Mouse (Mus musculus) C2C12 (cell line): ENCODE results near the gene Map2k2. TPM values are rescaled to one million over a fixed set of nuclear protein-coding genes. Genes with fewer than 3 reads are reported as not detected.
A peak's percentile ranks its signal among the peaks of the same experiment; 100 is the strongest.

Experiments
- H3K27me3 ChIP-seq: one replicate; pipeline ENCODE4 v1.6.1; 2011; ENCODE audit not compliant: control insufficient read depth, insufficient read depth, insufficient read length
- H3K36me3 ChIP-seq: one replicate; pipeline ENCODE4 v1.6.1; 2011; ENCODE audit not compliant: control insufficient read depth, insufficient read depth
- H3K4me3 ChIP-seq: one replicate; pipeline ENCODE4 v1.5.1; 2011; ENCODE audit warnings: mild to moderate bottlenecking, control low read depth; ENCODE audit not compliant: poor library complexity, insufficient read depth, severe bottlenecking
- H3K79me2 ChIP-seq: one replicate; pipeline ENCODE4 v1.6.1; 2011; ENCODE audit not compliant: control insufficient read depth, insufficient read depth
- H3K79me3 ChIP-seq: one replicate; pipeline ENCODE4 v1.6.1; 2011; ENCODE audit warnings: low read depth, control low read depth
- H3ac ChIP-seq: one replicate; pipeline ENCODE3; 2011; ENCODE audit warnings: low read depth; ENCODE audit not compliant: control insufficient read depth, insufficient read length
- CEBPB ChIP-seq: IDR thresholded peaks from one replicate; pipeline ENCODE4 v1.6.1; 2011; ENCODE audit warnings: low read depth, mild to moderate bottlenecking, control low read depth, moderate library complexity
- CTCF ChIP-seq: IDR thresholded peaks from one replicate; pipeline ENCODE4 v1.5.1; 2011; ENCODE audit not compliant: control insufficient read depth, insufficient read depth, insufficient read length
- FOSL1 ChIP-seq: IDR thresholded peaks from one replicate; pipeline ENCODE4 v1.8.0; 2011; ENCODE audit warnings: mild to moderate bottlenecking, low read length; ENCODE audit not compliant: poor library complexity, insufficient read depth, severe bottlenecking
- MAX ChIP-seq: IDR thresholded peaks from one replicate; pipeline ENCODE4 v1.6.1; 2011; ENCODE audit warnings: mild to moderate bottlenecking, control low read depth
- MYOD1 ChIP-seq: IDR thresholded peaks from one replicate; pipeline ENCODE4 v1.6.1; 2011; ENCODE audit warnings: low read depth; ENCODE audit not compliant: control insufficient read depth, insufficient read length
- MYOG ChIP-seq: IDR thresholded peaks from one replicate; pipeline ENCODE4 v1.6.1; 2011; ENCODE audit not compliant: control insufficient read depth, insufficient read length; ENCODE audit errors: extremely low read depth
- USF1 ChIP-seq: IDR thresholded peaks from one replicate; pipeline ENCODE4 v1.6.1; 2011; ENCODE audit warnings: low read depth, mild to moderate bottlenecking, control low read depth, moderate library complexity
- polyA plus RNA-seq: library from polyadenylated mRNA; unstranded; fragments of >200 nt; fragmentation: generic; extraction: Trizol; gene quantifications from one replicate; pipeline ENCODE4 v1.2.1, GENCODE M21; 2012; ENCODE audit warnings: missing spikeins

Gene Map2k2
- polyA plus RNA-seq, 1 experiment, result 92.2 TPM

GRCm38 (mm10) chr10:81140717-81141454, 35.2 kb downstream of the Map2k2 start:
- Histone ChIP-seq H3K79me3 (peaks cover 68% of the 10 kb centered on the region), H3K79me2 (peaks cover 82% of the 10 kb centered on the region), H3K27me3 (no peaks in the 10 kb centered on the region), H3K36me3 (peaks cover 29% of the 10 kb centered on the region), H3K4me3 (peak overlapping the region; percentile 18), H3ac (peak overlapping the region; percentile 37)
- TF ChIP-seq MAX (no peak), USF1 (no peak), CEBPB (no peak), CTCF (no peak), MYOG (no peak), FOSL1 (no peak), MYOD1 (no peak)

GRCm38 (mm10) chr10:81141455-81142210, 35.9 kb downstream of the Map2k2 start:
- peak overlapping the region; percentile 26 for H3ac ChIP-seq
- peaks cover 34% of the 10 kb centered on the region for H3K36me3 ChIP-seq
- peaks cover 90% of the 10 kb centered on the region for H3K79me2 ChIP-seq
- no peaks in the 10 kb centered on the region for H3K27me3 ChIP-seq
- H3K79me3 ChIP-seq, result peaks cover 74% of the 10 kb centered on the region
- TF ChIP-seq MYOG, result no peak
- TF ChIP-seq CTCF, result no peak
- TF ChIP-seq MAX, result no peak
- TF ChIP-seq USF1, result no peak
- no peak for TF ChIP-seq FOSL1
- TF ChIP-seq CEBPB, result no peak
- no peak for TF ChIP-seq MYOD1
- no peak overlapping the region for H3K4me3 ChIP-seq

- peak overlapping the region; percentile 53 for H3ac ChIP-seq
- peak overlapping the region; percentile 12 for H3K4me3 ChIP-seq
- H3K27me3 ChIP-seq, result no peaks in the 10 kb centered on the region
- peaks cover 99% of the 10 kb centered on the region for H3K79me2 ChIP-seq
- peaks cover 84% of the 10 kb centered on the region for H3K79me3 ChIP-seq
- no peak for TF ChIP-seq FOSL1
- TF ChIP-seq MAX, result peak; percentile 6
- no peak for TF ChIP-seq MYOG
- no peak for TF ChIP-seq USF1
- H3K36me3 ChIP-seq, result peaks cover 44% of the 10 kb centered on the region
Observed at GRCm38 (mm10) chr10:81142551-81142981, 36.9 kb downstream of the Map2k2 start.

- peak overlapping the region; percentile 12 for H3K4me3 ChIP-seq
- H3K27me3 ChIP-seq, result no peaks in the 10 kb centered on the region
- TF ChIP-seq FOSL1 (no peak), MYOD1 (no peak), MYOG (no peak), USF1 (no peak), MAX (peak; percentile 15), CEBPB (peak; percentile 95), CTCF (peak; percentile 14)
Observed at GRCm38 (mm10) chr10:81143157-81143633, 37.5 kb downstream of the Map2k2 start.

GRCm38 (mm10) chr10:81143845-81144437, 38.2 kb downstream of the Map2k2 start:
- Histone ChIP-seq H3K79me2 (peaks cover 100% of the 10 kb centered on the region), H3K4me3 (no peak overlapping the region), H3K27me3 (no peaks in the 10 kb centered on the region), H3ac (no peak overlapping the region), H3K79me3 (peaks cover 84% of the 10 kb centered on the region), H3K36me3 (peaks cover 54% of the 10 kb centered on the region)
- TF ChIP-seq MYOG, result no peak
- TF ChIP-seq CEBPB, result no peak
- TF ChIP-seq MAX, result no peak
- TF ChIP-seq MYOD1, result no peak
- no peak for TF ChIP-seq CTCF

More at GRCm38 (mm10) chr10:81143157-81143633, 37.5 kb downstream of the Map2k2 start:
- H3ac ChIP-seq, result peak overlapping the region; percentile 53
- peaks cover 100% of the 10 kb centered on the region for H3K79me2 ChIP-seq
- H3K79me3 ChIP-seq, result peaks cover 85% of the 10 kb centered on the region
- peaks cover 50% of the 10 kb centered on the region for H3K36me3 ChIP-seq
